Mouse (Mus musculus) CH12.LX (cell line): ENCODE data around the gene Erbb2.

Experiments
- CHD2 ChIP-seq: IDR thresholded peaks from 2 replicates; pipeline ENCODE4 v1.6.1; 2011; ENCODE audit warnings: low read length, improper control_type of control experiment
- CTCF ChIP-seq, 2 experiments: IDR thresholded peaks in 1 of 2; conservative IDR thresholded peaks in 1 of 2; 2 replicates each; pipeline ENCODE4 v1.5.1; 2011 to 2012; ENCODE audit warnings: low read depth in 2 of 2, low read length in 2 of 2, improper control_type of control experiment in 1 of 2, inconsistent platforms in 1 of 2, mild to moderate bottlenecking in 1 of 2, moderate library complexity in 1 of 2
- HCFC1 ChIP-seq: IDR thresholded peaks from 2 replicates; pipeline ENCODE4 v1.6.1; 2012; ENCODE audit warnings: low read depth, mild to moderate bottlenecking, inconsistent platforms, low read length, improper control_type of control experiment
- KAT2A ChIP-seq: IDR thresholded peaks from 2 replicates; pipeline ENCODE4 v1.6.1; 2012; ENCODE audit warnings: low read length, improper control_type of control experiment, inconsistent platforms; ENCODE audit not compliant: insufficient replicate concordance
- MAZ ChIP-seq: IDR thresholded peaks from 2 replicates; pipeline ENCODE4 v1.6.1; 2012; ENCODE audit warnings: low read depth, mild to moderate bottlenecking, inconsistent platforms, low read length, improper control_type of control experiment, moderate library complexity
- MEF2A ChIP-seq: IDR thresholded peaks from 2 replicates; pipeline ENCODE4 v1.6.1; 2014; ENCODE audit warnings: low read depth, mild to moderate bottlenecking, inconsistent platforms, low read length, improper control_type of control experiment, borderline replicate concordance
- NELFE ChIP-seq: IDR thresholded peaks from 2 replicates; pipeline ENCODE4 v1.6.1; 2011; ENCODE audit warnings: low read depth, low read length, improper control_type of control experiment
- PAX5 ChIP-seq: IDR thresholded peaks from 2 replicates; pipeline ENCODE4 v1.6.1; 2012; ENCODE audit warnings: low read length, inconsistent platforms, mixed read lengths
- POLR2A ChIP-seq: IDR thresholded peaks from 2 replicates; pipeline ENCODE4 v1.6.1; 2011; ENCODE audit warnings: low read depth, mild to moderate bottlenecking, improper control_type of control experiment, low read length
- RCOR1 ChIP-seq: conservative IDR thresholded peaks from 2 replicates; pipeline ENCODE4 v1.6.1; 2012; ENCODE audit warnings: low read depth, mild to moderate bottlenecking, inconsistent platforms, low read length, improper control_type of control experiment
- TCF12 ChIP-seq: IDR thresholded peaks from 2 replicates; pipeline ENCODE4 v1.6.1; 2014; ENCODE audit warnings: low read depth, mild to moderate bottlenecking, inconsistent platforms, low read length, improper control_type of control experiment

DNA sequence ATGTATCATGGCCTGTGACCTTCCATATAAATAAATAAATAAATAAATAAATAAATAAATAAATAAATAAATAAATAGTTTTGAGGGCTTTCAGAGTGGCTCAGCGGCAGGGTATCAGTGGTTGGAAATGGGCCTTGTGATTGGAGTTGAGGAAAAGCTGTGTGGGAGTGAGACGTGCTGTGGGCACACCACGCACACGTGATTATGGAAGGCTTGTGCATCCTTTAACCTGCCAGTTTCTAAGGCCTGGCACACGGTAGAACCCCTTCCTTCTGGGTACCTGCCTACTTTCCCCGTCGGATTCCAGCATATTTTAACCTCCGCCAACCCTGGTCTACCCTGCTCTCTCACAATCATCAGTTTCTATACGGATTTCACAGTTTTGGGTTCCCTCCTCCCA is 44.7 kb downstream of the Erbb2 start:
- TF ChIP-seq CHD2 (no peak), CTCF (conservative IDR thresholded peaks at IDR 0.05 in 1 of 2, IDR thresholded peaks at IDR 0.05 in 1 of 2; ENCODE audit: low read depth in 2 of 2, low read length in 2 of 2) (no peak), MAZ (no peak), TCF12 (no peak), MEF2A (no peak), NELFE (no peak), PAX5 (no peak), RCOR1 (no peak), KAT2A (no peak), HCFC1 (no peak), POLR2A (no peak)
